Mouse (Mus musculus) liver, postnatal 0 days (tissue): ENCODE data around the gene Sft2d1. TPM values are rescaled to one million over a fixed set of nuclear protein-coding genes. Genes with fewer than 3 reads are reported as not detected.
A peak's percentile ranks its signal among the peaks of the same experiment; 100 is the strongest.

Experiments used
- ATAC-seq: fragments of 200-750 bp; cut with Nextera tagmentation; 2 replicates; pipeline ENCODE4 v1.8.0; 2017; ENCODE audit warnings: mild to moderate bottlenecking, moderate library complexity
- DNase-seq: peaks from one replicate; pipeline ENCODE4 v3.0.0-alpha.2; 2016
- H3K27ac ChIP-seq: fragments of 300-500 bp; sonication (generic); 2 replicates; pipeline ENCODE4 v1.5.1; 2014; ENCODE audit warnings: antibody characterized with exemption, moderate library complexity, mild to moderate bottlenecking, low read depth
- H3K27me3 ChIP-seq: fragments of 300-500 bp; sonication (generic); 2 replicates; pipeline ENCODE4 v1.6.1; 2014; ENCODE audit warnings: low read length, control low read depth, mixed read lengths; ENCODE audit not compliant: insufficient read depth
- H3K36me3 ChIP-seq: fragments of 300-500 bp; sonication (generic); replicated peaks from 2 replicates; pipeline ENCODE4 v1.6.1; 2014; ENCODE audit warnings: mild to moderate bottlenecking, control low read depth, low read length, moderate library complexity, mixed read lengths; ENCODE audit not compliant: insufficient read depth
- H3K4me1 ChIP-seq: fragments of 300-500 bp; sonication (generic); 2 replicates; pipeline ENCODE4 v1.6.1; 2014; ENCODE audit warnings: antibody characterized with exemption, mild to moderate bottlenecking, control low read depth; ENCODE audit not compliant: insufficient read depth
- H3K4me2 ChIP-seq: fragments of 300-500 bp; sonication (generic); 2 replicates; pipeline ENCODE4 v1.6.1; 2014; ENCODE audit warnings: low read depth, mild to moderate bottlenecking, low read length, moderate library complexity, mixed read lengths
- H3K4me3 ChIP-seq: fragments of 300-500 bp; sonication (generic); 2 replicates; pipeline ENCODE4 v1.5.1; 2014; ENCODE audit warnings: low read depth, low read length
- H3K9ac ChIP-seq: fragments of 300-500 bp; sonication (generic); replicated peaks from 2 replicates; pipeline ENCODE4 v1.6.1; 2014; ENCODE audit warnings: mild to moderate bottlenecking, moderate library complexity
- H3K9me3 ChIP-seq: fragments of 300-500 bp; sonication (generic); 2 replicates; pipeline ENCODE4 v1.6.1; 2016; ENCODE audit warnings: mild to moderate bottlenecking, control low read depth, low read length, mixed read lengths
- CTCF ChIP-seq: sonication (generic); IDR thresholded peaks from 2 replicates; pipeline ENCODE4 v1.5.1; 2016; ENCODE audit warnings: antibody characterized with exemption, low read depth
- EP300 ChIP-seq: IDR thresholded peaks from 2 replicates; pipeline ENCODE4 v1.6.1; 2016; ENCODE audit warnings: antibody characterized with exemption, low read depth, mild to moderate bottlenecking
- WGBS: fragments of 180-500 bp; shearing (Covaris S2); extraction: QIAGEN DNeasy Blood & Tissue Kit; methylation state at CpG from one replicate; pipeline ENCODE4 v1.1.7; 2014; ENCODE audit not compliant: insufficient replicate concordance; 5-methylcytosine and 5-hydroxymethylcytosine counted together
- polyA plus RNA-seq: library from polyadenylated mRNA; unstranded; fragments of >200 nt; fragmentation: Nextera tagmentation; extraction: Ambion mirVana; gene quantifications from 2 replicates; pipeline ENCODE4 v1.2.1, GENCODE M21; 2015

The Sft2d1 gene
- polyA plus RNA-seq, 1 experiment from 2014 or later = 67.6 TPM

DNA sequence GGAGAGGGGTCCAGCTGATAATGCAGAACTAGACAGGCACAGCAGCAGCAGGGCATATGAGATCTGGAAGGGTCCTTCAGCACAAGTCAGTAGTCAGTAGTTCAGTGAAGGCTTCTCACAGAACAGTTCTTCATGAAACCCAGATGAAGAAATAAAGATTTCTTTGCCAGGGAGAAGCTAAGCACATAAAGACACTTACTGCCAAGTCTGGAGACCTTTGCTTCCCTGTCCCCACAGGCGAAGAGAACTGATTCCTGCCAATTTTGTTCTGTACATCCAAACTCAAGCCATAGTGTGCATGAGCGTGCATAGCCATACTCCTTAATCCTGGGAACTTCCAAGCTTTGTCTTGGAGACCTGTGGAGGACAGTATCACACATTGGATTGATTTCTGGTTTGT lies 12.6 kb upstream of the Sft2d1 start:
- no peak for DNase-seq
- Histone ChIP-seq H3K4me1 (peaks cover 12% of the 10 kb centered on the region), H3K9me3 (no peaks in the 10 kb centered on the region), H3K36me3 (peaks cover 23% of the 10 kb centered on the region), H3K27me3 (no peaks in the 10 kb centered on the region), H3K9ac (no peak overlapping the region), H3K4me3 (no peak overlapping the region), H3K4me2 (no peak overlapping the region), H3K27ac (peak overlapping the region; percentile 75; the same call in 1 of the 2 replicates)
- no peak for ATAC-seq
- no peak for TF ChIP-seq CTCF
- TF ChIP-seq EP300 = no peak
- WGBS = 81% methylated on average over 2 of the region's 2 CpGs

DNA sequence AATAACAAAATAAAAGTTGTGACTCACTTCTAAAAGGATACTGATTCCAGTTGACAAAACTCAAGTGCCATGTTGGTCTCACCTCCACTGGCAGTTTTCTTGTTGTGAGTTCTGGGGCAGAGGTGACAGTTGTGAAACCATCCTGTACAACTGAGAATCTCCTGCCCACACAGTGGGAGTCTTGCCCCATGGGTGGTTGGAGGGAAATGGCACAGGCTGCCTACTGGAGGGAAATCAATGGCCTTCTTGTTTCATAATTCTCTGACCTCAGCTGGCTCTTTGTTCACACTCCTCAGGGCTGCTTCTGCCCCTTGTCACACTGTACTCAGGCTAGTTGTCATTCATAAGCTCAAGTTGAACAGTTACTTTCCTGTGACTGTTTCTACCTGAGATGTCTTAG lies 11.4 kb upstream of the Sft2d1 start:
- Histone ChIP-seq H3K4me2 (no peak overlapping the region), H3K4me1 (peaks cover 12% of the 10 kb centered on the region), H3K9ac (no peak overlapping the region), H3K9me3 (no peaks in the 10 kb centered on the region), H3K27me3 (no peaks in the 10 kb centered on the region), H3K27ac (peak overlapping the region; percentile 75), H3K4me3 (no peak overlapping the region), H3K36me3 (peaks cover 20% of the 10 kb centered on the region)
- TF ChIP-seq EP300 (peak; percentile 29; the same call in 1 of the 2 replicates), CTCF (no peak)
- DNase-seq = peak; percentile 60
- peak; percentile 91 for ATAC-seq

DNA sequence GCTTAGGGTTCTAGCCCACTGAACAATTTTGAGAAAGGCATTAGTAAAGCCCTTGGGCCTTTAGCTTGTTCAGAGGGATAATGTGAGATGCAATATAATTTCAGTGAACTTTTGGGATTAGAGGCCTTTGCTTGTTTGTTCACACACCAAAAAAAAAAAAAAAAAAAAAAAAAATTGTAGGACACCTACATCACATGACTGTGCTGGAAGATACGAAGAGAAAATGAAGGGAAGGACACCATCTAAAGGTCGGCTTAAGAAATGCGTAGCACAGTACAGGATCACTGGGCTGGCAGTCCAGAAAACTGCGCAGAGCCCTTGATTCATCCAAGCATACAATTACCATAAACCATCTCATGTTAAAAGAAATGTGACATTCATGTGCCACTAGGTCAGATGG lies 9.4 kb upstream of the Sft2d1 start:
- Histone ChIP-seq H3K27ac (no peak overlapping the region), H3K9ac (no peak overlapping the region), H3K4me3 (no peak overlapping the region), H3K4me2 (no peak overlapping the region), H3K9me3 (no peaks in the 10 kb centered on the region), H3K36me3 (peaks cover 12% of the 10 kb centered on the region), H3K27me3 (no peaks in the 10 kb centered on the region), H3K4me1 (peaks cover 12% of the 10 kb centered on the region)
- TF ChIP-seq EP300 (no peak), CTCF (peak; percentile 30; the same call in 1 of the 2 replicates)
- DNase-seq = no peak
- ATAC-seq = no peak
- 68% methylated on average over 4 of the region's 4 CpGs for WGBS

DNA sequence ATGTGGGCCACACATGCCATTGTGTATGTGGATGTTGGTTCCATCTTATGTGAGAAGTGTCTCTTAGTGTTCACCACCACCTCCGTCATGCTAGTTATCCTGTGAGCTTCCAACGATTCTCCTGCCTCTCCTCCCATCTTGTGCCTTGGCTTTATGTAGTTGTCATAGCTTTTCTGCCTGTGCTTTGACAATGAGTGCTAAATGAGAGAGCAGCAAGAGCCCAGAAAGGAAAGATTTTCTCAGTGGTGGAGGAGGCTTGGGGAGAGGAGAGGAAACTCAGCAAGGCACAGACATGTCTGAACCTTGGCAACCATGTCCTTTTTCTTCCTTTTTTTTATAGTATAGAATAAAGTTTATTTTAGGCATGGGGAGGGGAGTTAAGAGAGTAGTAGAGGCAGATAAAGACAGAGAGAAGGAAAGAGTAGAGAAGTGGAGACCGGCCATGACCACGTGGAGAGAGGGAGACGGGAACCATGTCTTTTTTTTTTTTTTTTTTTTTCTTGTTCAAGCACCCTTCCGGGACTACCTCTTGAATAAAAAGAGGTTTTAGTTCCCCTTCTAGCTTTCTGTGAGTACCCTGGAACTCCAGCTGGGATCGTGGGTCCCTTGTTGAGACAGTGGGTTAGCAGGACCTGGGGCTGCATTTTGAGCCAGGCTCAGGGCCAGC lies 8.0 kb upstream of the Sft2d1 start:
- H3K4me2 ChIP-seq = no peak overlapping the region
- peaks cover 8% of the 10 kb centered on the region for H3K36me3 ChIP-seq
- 53% methylated on average over 7 of the region's 7 CpGs for WGBS
- no peak for DNase-seq
- no peak overlapping the region for H3K4me3 ChIP-seq
- no peaks in the 10 kb centered on the region for H3K9me3 ChIP-seq
- TF ChIP-seq EP300 (no peak), CTCF (no peak)
- no peak overlapping the region for H3K27ac ChIP-seq
- no peak overlapping the region for H3K9ac ChIP-seq
- ATAC-seq = no peak
- no peaks in the 10 kb centered on the region for H3K27me3 ChIP-seq
- peaks cover 10% of the 10 kb centered on the region for H3K4me1 ChIP-seq

DNA sequence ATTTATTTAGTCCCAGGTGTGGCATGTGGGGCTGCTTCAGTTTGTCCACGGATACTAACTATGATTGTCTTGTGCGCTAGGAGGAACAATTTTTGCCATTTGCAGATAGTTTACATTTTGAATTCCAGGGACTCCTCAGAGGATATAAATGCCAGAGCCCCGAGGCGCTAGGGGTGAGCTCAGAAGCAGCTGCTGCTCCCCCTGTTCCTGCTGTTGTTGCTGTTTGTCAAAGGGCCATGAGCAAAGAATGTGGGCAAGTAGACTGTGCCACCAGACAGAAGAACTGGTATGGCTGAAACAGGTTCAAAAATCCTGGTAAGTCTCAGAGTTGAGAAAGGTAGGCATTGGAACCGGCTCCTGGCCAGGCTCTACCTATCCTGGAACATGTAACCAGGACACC lies 7.2 kb upstream of the Sft2d1 start:
- 73% methylated on average over 5 of the region's 5 CpGs for WGBS
- ATAC-seq (no peak), DNase-seq (no peak)
- TF ChIP-seq EP300 (no peak), CTCF (no peak)
- H3K9me3 ChIP-seq = no peaks in the 10 kb centered on the region
- no peaks in the 10 kb centered on the region for H3K27me3 ChIP-seq
- peaks cover 10% of the 10 kb centered on the region for H3K4me1 ChIP-seq
- no peak overlapping the region for H3K4me2 ChIP-seq
- no peaks in the 10 kb centered on the region; the same call in 1 of the 2 replicates for H3K36me3 ChIP-seq
- H3K9ac ChIP-seq = no peak overlapping the region
- no peak overlapping the region for H3K4me3 ChIP-seq
- H3K27ac ChIP-seq = no peak overlapping the region

DNA sequence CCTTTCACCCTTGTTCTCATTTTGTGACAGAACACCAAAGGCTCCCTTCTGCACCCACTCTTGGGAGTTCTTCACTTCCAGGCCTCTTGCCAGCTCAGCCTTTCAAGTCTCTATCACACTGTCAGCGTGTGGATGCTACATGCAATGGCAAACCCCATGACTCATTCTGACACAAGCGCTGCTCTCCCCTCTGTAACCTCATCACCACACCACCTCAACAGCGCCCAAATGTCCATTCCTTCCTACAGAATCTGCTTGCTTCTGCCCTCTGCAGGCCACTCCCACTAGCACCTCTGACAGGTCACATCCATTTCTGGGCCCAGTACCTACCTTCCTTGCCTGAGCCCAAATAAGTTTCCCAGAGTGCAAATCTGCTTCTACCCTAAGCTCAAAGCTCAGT lies 5.1 kb upstream of the Sft2d1 start:
- Histone ChIP-seq H3K27me3 (no peaks in the 10 kb centered on the region), H3K4me2 (no peak overlapping the region), H3K9ac (no peak overlapping the region), H3K4me1 (no peaks in the 10 kb centered on the region; the same call in 1 of the 2 replicates), H3K27ac (no peak overlapping the region), H3K36me3 (no peaks in the 10 kb centered on the region), H3K4me3 (no peak overlapping the region), H3K9me3 (no peaks in the 10 kb centered on the region)
- TF ChIP-seq EP300 (no peak), CTCF (peak; percentile 55)
- DNase-seq (no peak), ATAC-seq (no peak; the same call in 1 of the 2 replicates)
- 45% methylated on average over 3 of the region's 3 CpGs for WGBS

DNA sequence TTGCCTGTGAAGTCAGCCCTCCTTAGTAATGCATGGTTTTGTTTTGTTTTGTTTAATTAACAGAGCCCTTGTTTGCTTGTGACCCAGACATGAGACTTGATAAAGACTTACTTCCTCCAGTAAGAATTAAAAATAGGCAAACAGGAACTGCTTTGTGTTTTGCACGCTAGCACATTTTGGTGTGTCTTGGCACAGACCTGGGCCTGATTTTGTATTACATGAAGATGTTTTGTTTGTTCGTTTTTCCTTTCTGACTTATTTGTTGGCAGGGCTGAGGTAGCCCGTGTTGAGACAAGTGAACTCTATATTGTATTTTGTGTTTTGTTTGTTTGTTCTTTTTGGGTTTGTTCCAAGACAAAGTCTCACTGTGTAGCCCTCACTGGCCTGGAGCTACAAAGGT lies 849 bp downstream of the Sft2d1 start:
- Histone ChIP-seq H3K36me3 (no peaks in the 10 kb centered on the region), H3K27me3 (no peaks in the 10 kb centered on the region), H3K9ac (peak overlapping the region; percentile 84), H3K4me3 (peak overlapping the region; percentile 97), H3K27ac (peak overlapping the region; percentile 80), H3K4me1 (peaks cover 23% of the 10 kb centered on the region), H3K9me3 (no peaks in the 10 kb centered on the region), H3K4me2 (peak overlapping the region; percentile 86)
- TF ChIP-seq CTCF (no peak), EP300 (peak; percentile 20; the same call in 1 of the 2 replicates)
- ATAC-seq (no peak), DNase-seq (no peak)
- 22% methylated on average over 3 of the region's 3 CpGs for WGBS
